Mouse (Mus musculus) cerebellum, adult 2 months (tissue): ENCODE results near the gene Hoxc10.

Experiments used
- CTCF ChIP-seq: fragments of 200-500 bp; IDR thresholded peaks from 2 replicates; pipeline ENCODE4 v1.5.1; 2011; ENCODE audit warnings: low read depth, mild to moderate bottlenecking, control low read depth, low read length, moderate library complexity, borderline replicate concordance; ENCODE audit not compliant: insufficient read depth
- POLR2A ChIP-seq: fragments of 200-500 bp; IDR thresholded peaks from 2 replicates; pipeline ENCODE4 v1.6.1; 2011; ENCODE audit warnings: low read length, control low read depth, borderline replicate concordance; ENCODE audit not compliant: insufficient read depth

- TF ChIP-seq POLR2A (no peak), CTCF (no peak)
Measured at GRCm38 (mm10) chr15:102966776-102967311, at the start of gene Hoxc10.
